Mouse (Mus musculus): ENCODE data around the gene Mrpl33. TPM values are rescaled to one million over a fixed set of nuclear protein-coding genes. Genes with fewer than 3 reads are reported as not detected.

Gene Mrpl33
- polyA plus RNA-seq, 1 experiment from 2014 or later, result 213 TPM

GRCm38 (mm10) chr5:31709389-31709788 is 112.7 kb downstream of the Mrpl33 start:
- DNase-seq (ENCODE audit: low spot score) (no peak), ATAC-seq (ENCODE audit: low FRiP score) (no peak)
- no peaks in the 10 kb centered on the region for H3K4me1 ChIP-seq (replicated peaks; ENCODE audit: control insufficient read depth, insufficient read depth, low read length)
- no peaks in the 10 kb centered on the region for H3K9me3 ChIP-seq (ENCODE audit: control insufficient read depth, low read length)
- no peak overlapping the region for H3K4me3 ChIP-seq (ENCODE audit: low read depth, low read length)
- H3K4me2 ChIP-seq (replicated peaks; ENCODE audit: low read depth, low read length), result no peak overlapping the region
- H3K27ac ChIP-seq (ENCODE audit: low read depth, low read length), result no peak overlapping the region
- H3K9ac ChIP-seq (ENCODE audit: low read depth, low read length), result no peak overlapping the region
- no peaks in the 10 kb centered on the region for H3K36me3 ChIP-seq (ENCODE audit: control insufficient read depth, insufficient read depth, low read length)
- WGBS, result 70% methylated on average over 1 of the region's 1 CpGs
- H3K27me3 ChIP-seq (ENCODE audit: control insufficient read depth, insufficient read depth, low read length), result no peaks in the 10 kb centered on the region

- no peak overlapping the region for H3K4me2 ChIP-seq (replicated peaks; ENCODE audit: low read depth, low read length)
- DNase-seq (ENCODE audit: low spot score) (no peak), ATAC-seq (ENCODE audit: low FRiP score) (no peak)
- H3K4me3 ChIP-seq (ENCODE audit: low read depth, low read length), result no peak overlapping the region
- H3K27ac ChIP-seq (ENCODE audit: low read depth, low read length), result no peak overlapping the region
- WGBS, result 75% methylated on average over 2 of the region's 2 CpGs
- no peaks in the 10 kb centered on the region for H3K36me3 ChIP-seq (ENCODE audit: control insufficient read depth, insufficient read depth, low read length)
- no peaks in the 10 kb centered on the region for H3K9me3 ChIP-seq (ENCODE audit: control insufficient read depth, low read length)
- no peak overlapping the region for H3K9ac ChIP-seq (ENCODE audit: low read depth, low read length)
- H3K4me1 ChIP-seq (replicated peaks; ENCODE audit: control insufficient read depth, insufficient read depth, low read length), result no peaks in the 10 kb centered on the region
- H3K27me3 ChIP-seq (ENCODE audit: control insufficient read depth, insufficient read depth, low read length), result no peaks in the 10 kb centered on the region
These were observed 116.6 kb downstream of the Mrpl33 start for GRCm38 (mm10) chr5:31713280-31713711.

GRCm38 (mm10) chr5:31713841-31714264 is 117.1 kb downstream of the Mrpl33 start:
- H3K4me3 ChIP-seq (ENCODE audit: low read depth, low read length), result no peak overlapping the region
- H3K4me2 ChIP-seq (replicated peaks; ENCODE audit: low read depth, low read length), result no peak overlapping the region
- no peak overlapping the region for H3K27ac ChIP-seq (ENCODE audit: low read depth, low read length)
- no peaks in the 10 kb centered on the region for H3K27me3 ChIP-seq (ENCODE audit: control insufficient read depth, insufficient read depth, low read length)
- H3K9me3 ChIP-seq (ENCODE audit: control insufficient read depth, low read length), result no peaks in the 10 kb centered on the region
- H3K9ac ChIP-seq (ENCODE audit: low read depth, low read length), result no peak overlapping the region
- ATAC-seq (ENCODE audit: low FRiP score) (no peak), DNase-seq (ENCODE audit: low spot score) (no peak)
- no peaks in the 10 kb centered on the region for H3K4me1 ChIP-seq (replicated peaks; ENCODE audit: control insufficient read depth, insufficient read depth, low read length)
- 73% methylated on average over 5 of the region's 5 CpGs for WGBS
- no peaks in the 10 kb centered on the region for H3K36me3 ChIP-seq (ENCODE audit: control insufficient read depth, insufficient read depth, low read length)

Other genes with a start within 250 kb of the Mrpl33 start
- gene Zfp512, start 144.5 kb upstream of the Mrpl33 start, polyA plus RNA-seq (2014; fragmentation: Nextera tagmentation; extraction: Ambion mirVana), result 69.4 and 79.6 TPM in 2 replicates
- gene 4930548H24Rik, start 111.2 kb upstream of the Mrpl33 start, polyA plus RNA-seq (2014; fragmentation: Nextera tagmentation; extraction: Ambion mirVana), result 0.08 TPM in 1 of 2 replicates, not detected in the other
- 66.7 and 73.3 TPM in 2 replicates for gene Gpn1, start 102.2 kb upstream of the Mrpl33 start, polyA plus RNA-seq (2014; fragmentation: Nextera tagmentation; extraction: Ambion mirVana)
- 33.4 and 34.9 TPM in 2 replicates for gene Slc4a1ap, start 69.9 kb upstream of the Mrpl33 start, polyA plus RNA-seq (2014; fragmentation: Nextera tagmentation; extraction: Ambion mirVana)
- 21.3 and 27.4 TPM in 2 replicates for gene Supt7l, start 69.1 kb upstream of the Mrpl33 start, polyA plus RNA-seq (2014; fragmentation: Nextera tagmentation; extraction: Ambion mirVana)
- 2.0 and 2.1 TPM in 2 replicates for gene Rbks, start 100.7 kb downstream of the Mrpl33 start, polyA plus RNA-seq (2014; fragmentation: Nextera tagmentation; extraction: Ambion mirVana)
- 36.2 and 44.3 TPM in 2 replicates for gene Babam2, start 100.7 kb downstream of the Mrpl33 start, polyA plus RNA-seq (2014; fragmentation: Nextera tagmentation; extraction: Ambion mirVana)

All from hindbrain, embryonic 11.5 days (tissue).